Mouse (Mus musculus): ENCODE measurements around the gene Csf1.

Csf1 gene

DNA sequence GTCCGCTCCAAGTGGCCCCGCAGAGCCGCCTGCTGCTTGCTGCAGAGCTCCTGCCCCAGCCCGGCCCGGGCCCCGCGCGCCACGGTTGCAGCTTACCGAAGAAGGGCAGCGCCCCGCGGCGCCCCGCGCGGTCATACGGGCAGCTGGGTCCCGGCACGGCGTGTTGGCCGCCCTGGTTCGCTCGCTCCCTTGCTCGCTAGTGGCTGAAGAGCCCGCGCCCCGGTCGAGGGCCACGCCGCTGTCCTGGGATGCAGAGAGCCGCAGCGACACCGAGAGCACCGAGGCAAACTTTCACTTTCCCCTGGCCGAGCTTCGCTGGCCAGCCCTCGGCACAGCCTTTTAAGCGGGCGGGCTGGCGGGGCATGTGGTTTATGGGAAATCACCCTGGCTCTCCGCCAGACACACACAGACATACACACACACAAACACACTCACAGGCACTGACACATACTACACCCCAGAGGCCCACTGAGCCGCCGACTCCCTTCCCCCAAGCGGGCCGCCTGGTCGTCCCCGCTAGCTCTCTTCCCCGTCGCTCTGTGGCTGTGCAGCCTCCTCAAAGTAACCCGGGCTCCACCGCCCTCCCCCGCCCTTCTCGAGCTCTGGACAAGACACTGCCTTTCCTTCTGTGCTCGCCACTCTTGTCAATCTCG, at the start of gene Csf1:
Gene Csf1, minus strand, starts transcription at position 541 of the 653 bp plus-strand sequence.
- peak; percentile 40 to 54 for DNase-seq (ENCODE audit: low spot score in 2 of 2)

DNA sequence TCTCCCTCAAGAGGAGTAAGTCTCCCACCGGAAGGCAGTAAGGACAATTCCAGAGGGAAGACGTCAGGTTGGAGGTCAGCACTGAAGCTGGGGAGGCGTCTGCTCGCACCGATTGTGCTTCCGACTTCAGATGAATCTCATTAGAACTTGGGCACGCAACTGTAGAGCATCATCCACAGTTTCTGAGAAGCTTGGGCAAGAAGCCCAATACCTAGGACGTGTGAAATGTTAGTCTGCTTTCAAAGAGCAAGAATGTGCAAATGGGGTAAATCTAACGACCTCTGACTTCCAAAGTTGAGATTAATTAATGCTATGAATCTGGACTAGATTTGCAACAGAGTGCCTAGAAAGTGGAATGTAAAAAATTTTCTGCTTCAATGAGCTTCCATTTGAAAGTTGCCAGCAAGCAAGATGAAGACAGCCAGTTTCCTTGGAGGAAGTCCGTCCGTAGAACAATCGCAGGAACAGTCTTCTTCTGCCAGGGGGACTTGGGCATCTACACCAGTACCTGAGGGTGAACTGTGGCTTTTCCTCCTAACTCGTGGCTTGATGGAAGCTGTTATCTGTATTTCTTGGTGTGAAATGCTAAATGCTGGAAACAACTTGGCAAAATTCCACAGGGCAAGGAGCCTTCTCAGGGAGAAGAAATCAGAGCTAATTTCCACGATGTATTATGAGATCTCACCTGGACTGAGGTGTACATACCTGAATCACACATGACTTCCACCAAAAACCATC, 47.9 kb upstream of the Csf1 start:
- no peak for DNase-seq (ENCODE audit: low spot score in 2 of 2)

DNA sequence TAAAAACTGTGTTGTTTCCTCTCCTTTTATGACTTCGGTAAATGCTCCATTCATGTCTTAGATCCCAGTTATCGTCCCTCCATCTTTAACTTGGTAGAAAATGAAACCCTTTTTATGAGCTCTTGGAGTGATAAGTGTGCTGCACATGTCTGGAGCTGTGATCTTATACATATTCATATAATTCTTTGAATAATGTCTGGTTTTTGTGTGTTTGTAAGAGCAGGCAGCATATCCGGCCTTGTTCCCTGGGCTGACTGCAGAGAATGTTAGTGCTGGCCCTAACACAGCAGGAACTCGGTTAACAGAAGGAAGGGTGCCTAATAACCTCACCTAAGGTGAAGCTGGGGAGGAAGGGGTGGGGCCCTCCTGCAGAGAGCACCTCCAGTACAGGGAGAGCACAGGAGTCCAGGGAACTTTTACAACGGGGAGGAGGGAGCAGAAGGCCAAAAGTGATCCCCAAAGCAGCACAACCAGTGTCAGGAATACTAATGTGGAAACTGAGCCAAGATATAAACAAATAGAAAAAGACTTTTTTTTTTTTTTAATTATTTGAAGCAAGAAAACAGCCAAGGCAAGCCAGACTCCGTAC, 47.2 kb upstream of the Csf1 start:
- DNase-seq (ENCODE audit: low spot score in 2 of 2) = no peak

DNA sequence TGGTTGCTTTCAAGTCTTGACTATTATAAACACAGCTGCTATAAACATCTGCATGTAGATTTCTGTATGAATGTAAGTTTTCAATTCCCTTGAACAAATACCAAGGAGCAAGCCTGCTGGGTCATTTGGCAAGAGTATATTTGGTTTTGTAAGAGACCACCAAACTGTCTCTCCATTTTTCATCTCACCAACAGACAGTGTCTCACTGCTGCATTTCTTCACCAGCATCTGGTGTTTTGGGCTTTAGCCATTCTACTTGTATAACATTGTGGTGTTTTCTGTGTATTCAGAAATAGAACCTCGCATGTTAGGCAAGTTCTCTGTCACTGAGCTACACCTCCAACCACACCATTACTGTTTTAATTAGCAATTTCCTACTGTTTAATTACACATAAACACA, 46.6 kb upstream of the Csf1 start:
- DNase-seq (ENCODE audit: low spot score in 2 of 2) = no peak

DNA sequence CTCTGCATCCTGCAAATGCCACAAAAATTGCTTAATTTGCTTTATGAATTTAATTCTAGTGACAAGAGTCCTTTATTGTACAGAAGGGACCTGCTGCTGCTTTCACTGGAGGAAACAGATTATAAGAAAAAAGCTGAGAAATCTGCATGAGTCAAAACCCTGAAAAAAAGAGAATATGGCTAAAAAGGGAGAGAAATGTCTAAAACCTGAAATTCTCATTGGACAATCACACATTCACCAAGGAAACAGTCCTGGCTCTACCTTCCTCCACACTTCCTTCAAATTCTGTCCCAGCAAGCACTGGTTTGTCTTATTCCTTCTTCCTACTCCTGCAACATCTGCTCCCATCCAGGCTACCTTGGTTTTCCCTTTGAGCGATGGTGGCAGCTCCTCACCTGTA, 44.5 kb upstream of the Csf1 start:
- DNase-seq (ENCODE audit: low spot score in 2 of 2) = no peak

DNA sequence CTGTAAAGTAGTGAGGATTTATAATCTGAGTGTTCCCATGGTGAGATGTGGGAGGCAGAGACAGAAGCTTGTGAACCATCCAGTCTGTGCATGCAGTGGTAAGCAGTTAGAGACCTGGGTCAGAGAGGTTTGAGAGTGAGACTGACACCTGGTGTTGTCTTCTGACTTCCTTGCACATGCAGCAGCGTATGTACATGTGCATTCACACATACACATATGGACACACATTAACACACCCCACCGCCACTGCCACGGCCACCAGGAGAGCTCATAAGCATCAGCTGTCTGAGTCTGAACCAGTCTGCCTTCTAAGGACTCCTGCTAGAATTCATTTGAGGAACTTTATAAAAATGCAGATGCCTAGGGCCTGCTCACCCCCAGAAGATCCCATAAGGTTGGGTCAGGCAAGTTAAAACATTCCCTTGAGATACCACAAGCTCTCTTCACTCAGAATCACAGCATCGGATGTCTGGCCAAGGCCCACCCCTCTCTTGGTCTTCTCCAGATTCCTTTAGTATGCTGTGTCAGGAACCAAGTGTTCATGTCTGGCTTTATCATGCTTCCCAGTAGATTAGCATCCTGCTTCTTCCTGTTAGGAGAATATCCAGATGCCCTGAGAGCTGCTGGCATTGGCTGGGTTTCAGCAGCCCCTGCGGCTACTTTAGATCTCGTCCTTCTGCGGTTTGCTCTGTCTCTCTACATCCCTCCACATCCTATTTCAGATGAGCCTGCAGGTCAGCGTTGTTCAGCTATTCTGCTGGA, 42.1 kb upstream of the Csf1 start:
- DNase-seq (ENCODE audit: low spot score in 2 of 2) = no peak

DNA sequence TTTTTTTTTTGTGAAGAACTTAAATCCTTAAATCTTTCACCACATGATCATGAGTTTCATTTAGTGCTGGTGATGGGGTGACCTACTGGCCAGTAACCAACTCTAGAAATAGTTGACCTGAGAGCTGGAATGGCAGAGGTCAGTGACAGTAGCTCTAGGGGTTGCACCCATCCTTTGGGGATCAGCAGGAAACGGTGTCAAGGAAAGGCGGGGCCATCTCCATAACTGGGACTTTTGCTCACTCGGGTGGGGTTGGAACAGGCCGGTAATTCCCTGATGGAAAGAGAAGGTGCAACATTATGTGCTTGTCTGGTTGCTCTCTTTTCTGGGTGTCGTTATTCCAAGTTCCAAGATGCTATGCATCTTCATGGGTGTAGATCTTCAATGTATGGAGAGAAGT, 38.7 kb upstream of the Csf1 start:
- DNase-seq (ENCODE audit: low spot score in 2 of 2) = no peak

DNA sequence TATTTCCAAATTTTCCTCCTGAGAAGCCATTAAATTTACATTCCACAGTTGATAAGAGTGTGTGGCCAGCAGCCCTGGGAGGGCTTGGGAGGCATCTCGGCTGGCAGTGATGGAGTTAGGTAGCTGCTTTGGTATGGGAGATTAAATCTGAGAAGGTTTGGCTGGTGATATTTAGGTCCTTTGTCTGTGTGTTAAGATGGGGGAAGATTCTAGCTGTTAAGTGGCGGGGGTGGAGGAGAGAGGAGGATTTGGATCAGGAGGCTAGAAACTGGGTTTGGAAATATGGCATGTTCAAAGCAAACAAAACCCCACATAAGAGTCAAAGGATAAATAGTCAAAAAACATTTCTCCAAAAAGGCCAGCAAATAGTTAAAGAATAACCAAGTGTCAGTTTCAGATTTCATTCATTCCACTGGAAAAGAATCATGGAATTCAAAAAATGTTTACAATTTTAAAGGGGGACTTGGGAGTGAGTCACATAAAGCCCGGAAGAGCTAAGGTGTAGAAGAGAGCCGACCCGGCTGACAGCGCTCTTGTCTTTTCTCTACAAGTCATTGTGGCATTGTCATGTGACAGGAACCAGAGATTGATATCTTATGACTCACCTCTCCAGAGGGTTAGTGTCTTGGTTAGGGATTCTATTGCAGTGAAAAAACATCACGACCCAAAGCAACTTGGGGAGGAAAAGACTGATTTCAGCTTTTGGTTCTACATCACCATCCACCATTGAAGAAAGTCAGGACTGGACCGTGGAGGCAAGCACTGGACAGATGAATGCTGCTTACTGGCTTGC, 36.1 kb upstream of the Csf1 start:
- no peak for DNase-seq (ENCODE audit: low spot score in 2 of 2)

DNA sequence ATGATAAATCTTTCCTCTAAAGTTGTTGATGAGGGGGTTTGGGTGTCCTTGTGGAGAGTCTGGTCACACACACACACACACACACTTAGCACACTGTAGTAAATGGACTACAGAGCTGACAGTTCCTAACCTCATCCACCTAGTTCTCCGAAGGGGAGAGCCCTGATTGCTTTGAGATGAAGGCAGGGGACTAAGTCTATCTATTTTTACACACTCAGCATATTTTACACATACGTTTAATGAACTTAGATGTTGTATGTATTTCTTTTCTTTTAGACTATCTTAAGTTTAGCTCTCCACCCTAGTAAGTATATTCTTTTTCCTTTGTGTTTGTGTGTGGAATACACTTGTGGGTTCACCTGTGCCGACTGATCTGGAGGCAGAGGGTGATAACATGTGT, 34.6 kb upstream of the Csf1 start:
- DNase-seq (ENCODE audit: low spot score in 2 of 2) = no peak

DNA sequence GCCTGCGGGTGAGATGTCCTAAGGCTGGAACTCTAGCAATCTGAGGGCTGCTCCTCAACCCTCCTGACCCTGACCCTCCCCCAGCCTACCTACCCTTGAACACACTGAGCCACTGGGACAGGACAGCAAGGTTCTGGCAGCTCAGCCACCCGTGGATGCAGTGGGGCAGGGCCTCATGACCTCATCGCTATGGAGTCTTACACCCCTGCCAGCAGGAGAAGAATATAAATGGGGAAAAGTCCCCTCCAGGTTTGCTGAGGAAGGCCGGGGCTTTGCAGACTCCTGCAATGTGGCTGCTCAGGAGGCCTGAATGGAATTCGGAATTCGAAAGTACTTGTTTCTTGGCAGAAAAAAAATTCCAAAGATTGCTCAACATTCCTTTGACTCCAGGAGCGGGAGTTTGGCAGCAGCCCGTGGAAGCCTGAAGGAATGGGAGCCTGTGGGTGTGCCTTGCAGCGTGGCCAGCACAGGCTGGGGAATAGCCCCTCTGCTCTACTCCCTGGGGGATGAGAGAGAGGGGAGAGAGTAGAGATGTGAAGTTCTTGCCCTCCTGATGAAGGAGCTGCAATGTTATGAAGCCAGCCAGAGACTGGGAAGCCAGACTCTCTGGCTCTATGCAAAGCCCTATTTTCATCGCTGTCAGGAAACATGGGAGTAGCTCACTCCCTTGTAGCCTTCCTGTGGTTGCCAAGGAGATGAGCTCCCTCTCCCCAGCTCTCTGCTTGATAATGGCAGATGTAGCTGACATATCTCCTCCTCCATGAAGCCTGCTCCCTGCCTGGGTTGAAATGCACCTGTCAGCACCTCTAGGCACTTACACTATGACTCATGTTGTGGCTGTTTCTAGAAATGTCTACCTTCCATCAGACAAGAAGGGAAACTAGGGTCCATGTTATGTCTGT, 33.3 kb upstream of the Csf1 start:
- peak; percentile 32 to 33 for DNase-seq (ENCODE audit: low spot score in 2 of 2)

DNA sequence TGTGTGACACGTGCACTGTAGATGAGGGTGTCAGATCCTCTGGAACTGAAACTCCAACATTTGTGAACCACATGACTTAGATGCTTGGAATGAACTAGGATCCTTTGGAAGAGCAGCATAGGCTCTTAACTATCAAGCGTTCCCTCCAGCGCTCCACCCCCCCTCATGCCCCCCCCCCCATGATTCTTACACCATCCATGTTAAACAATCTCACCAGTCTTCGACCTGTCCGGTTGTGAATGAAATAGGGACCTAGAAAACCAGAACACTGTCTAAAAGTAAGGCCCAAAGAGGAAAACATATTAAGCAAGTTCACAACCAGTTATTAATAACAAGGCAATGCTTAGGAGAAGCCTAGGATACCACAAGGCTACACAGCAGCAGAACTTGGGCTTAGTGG, 32.5 kb upstream of the Csf1 start:
- no peak for DNase-seq (ENCODE audit: low spot score in 2 of 2)

DNA sequence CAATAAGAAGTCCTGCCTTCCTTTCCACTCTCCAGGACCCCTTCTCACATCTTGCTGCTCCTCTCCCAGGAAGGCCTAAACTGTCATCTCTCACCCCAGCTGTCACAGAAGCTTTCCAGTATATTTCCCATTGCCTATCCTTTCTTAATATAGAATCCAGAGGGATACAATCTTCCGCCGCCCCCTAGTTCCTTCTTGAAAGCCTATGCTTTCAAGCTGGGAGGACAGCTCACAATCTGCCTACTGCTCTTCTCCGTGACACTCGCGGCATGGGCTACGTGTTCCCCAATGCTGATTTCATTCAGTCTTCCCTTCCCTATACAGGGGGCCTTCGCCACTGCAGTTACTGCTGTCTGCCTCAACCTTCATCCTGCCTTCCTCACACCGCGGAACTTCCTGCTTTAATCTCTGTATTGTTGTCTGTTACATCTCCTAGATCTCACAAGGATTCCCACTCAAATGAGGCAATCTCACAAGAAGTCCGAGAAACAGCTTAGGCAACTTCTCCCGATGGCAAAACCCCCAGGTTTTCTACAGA, 30.6 kb upstream of the Csf1 start:
- no peak for DNase-seq (ENCODE audit: low spot score in 2 of 2)

DNA sequence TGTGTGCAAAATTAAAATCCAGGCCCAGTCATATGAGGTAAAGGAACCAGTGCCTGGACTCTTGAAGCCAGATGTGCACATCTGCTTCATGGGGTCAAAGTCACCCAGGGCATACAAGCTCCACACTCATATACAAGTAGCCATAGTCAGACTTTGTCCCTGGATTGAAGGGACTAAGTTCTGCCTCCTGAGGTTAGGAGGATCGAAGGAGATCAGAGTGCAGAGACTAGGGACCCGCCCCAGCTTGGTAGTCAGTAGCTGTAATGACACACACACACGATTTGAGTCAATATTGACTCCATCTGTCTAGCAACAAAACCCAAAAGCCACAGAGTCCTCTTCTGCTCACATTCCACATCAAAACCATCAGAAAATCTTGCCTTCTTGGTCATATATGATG, 30.0 kb upstream of the Csf1 start:
- DNase-seq (ENCODE audit: low spot score in 2 of 2) = no peak

DNA sequence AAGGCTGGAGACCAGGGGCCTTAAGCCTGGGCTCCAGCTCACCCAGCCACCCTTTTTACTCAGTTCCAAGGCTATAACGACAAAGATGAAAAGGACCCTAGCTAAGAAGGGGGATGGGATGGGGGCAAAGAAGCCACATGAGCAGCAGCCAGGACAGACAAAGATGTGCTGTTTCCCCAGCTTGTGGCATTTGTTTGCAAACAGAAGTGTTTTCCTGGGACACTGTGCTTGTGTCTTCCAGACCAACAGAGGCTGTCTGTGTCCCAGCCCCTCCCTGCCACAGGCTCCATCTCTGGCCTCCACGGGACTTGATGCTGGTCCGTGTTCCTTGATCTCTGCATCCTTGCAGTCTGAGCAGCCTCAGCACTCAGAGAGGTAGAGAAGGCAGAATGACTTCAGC, 28.6 kb upstream of the Csf1 start:
- DNase-seq (ENCODE audit: low spot score in 2 of 2) = no peak

DNA sequence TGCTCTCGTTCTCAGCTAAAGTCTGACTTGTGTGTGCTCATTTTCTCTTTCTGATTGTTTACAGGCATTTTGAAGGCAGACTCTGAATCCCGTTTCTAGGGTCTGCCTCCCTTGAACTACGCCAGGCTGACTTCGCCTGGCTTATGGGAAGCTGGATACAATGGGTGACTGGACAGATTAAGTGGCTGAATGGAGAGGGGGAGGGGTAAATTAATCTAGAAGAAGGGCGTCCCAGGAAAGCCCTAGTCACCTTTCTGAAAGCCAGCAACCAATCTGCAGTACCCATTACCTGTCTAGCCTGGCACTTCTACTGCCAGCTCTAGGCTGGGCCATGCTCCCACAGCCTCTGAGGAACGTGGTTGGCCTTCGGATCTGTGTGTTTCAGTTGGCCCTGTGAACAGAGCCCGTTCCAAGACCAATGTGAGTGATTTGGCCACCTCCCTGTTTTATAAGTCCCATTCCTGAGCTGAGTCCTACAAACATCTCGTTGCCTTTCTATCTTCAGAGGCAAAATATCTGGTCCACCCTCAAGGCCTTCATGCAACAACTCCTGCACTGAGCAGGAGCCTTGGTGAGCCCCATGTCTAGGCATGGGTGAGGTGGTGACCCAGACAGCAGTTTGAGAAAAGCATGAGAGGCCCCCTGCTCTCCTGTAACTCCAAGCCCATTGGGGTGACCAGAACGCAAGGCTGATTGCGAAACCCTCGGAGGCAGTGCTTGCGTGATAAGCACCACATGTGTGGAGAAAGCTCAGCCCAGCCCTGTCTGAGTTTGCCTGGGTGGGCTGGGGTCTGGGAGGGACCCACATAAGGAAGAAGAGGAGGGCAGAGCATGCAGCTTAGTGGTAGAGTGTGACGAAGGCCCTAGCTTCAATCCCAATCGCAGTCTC, 27.6 kb upstream of the Csf1 start:
- DNase-seq (ENCODE audit: low spot score in 2 of 2) = no peak

DNA sequence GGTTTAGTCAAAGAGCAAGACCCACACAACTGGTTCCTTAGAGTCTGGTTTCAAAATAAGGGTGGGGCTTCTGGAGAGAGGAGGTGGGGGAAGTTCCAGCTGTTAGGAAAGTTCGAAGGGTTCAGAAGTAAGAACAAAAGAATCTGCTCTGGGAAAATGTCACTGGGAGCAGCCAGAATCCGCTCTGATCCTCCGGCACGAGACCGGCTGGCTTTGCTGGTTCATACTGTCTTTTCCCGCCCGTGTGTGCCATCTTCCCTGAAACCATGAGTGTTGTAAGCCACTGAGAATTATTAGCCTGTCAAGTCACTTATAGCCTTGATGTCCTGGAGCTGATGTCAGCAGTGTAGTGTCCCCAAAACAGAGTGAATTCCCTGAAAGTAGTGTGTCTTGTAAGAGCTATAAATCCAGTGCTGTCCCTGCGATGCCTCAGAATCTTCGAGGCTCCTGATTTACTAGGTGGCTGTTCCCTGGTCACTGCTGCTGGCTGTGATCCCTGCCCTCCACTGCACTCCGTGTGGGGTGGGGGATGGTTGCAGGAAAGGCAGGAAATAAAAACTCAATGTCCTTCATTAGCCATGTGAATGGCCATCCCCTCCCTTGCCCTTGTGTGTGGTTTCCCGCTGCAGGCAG, 26.8 kb upstream of the Csf1 start:
- no peak for DNase-seq (ENCODE audit: low spot score in 2 of 2)

DNA sequence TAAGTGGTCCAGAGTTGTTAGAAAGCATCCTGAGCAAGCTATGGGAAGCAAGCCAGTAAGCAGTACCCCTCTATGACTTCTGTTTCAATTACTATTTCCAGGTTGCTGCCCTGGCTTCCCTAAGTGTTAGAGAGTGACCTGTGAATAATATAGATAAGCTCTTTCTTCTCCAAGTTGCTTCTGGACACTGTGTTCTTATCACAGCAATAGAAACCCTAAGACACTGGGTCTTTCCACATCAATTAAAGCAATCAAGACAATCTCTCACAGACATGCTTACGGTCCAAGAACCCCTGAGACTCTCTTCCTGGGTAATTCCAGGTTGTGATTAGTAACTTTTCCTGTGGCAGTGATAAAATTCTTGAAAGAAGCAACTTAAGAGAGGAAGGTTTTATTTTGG, 26.1 kb upstream of the Csf1 start:
- DNase-seq (ENCODE audit: low spot score in 2 of 2) = no peak

DNA sequence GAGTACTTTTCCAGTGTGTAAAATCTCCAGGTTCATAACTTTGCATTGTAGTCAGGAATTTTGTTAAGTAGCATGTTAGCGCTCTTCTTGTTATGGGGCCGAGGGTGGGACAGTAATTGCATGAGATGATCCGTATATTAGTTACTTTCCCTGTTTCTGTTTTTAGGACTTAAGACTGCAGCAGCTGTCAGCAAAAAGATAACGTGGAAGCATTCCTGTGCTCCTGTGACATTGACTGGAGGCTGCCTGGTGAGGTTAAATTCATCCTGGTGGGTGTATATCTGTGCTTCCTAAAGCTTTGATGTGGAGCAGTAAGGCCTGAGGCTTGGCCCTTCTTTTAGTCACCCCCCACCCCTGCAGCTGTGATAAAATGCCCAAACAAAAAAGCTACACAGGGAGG, 25.3 kb upstream of the Csf1 start:
- DNase-seq (ENCODE audit: low spot score in 2 of 2) = no peak

DNA sequence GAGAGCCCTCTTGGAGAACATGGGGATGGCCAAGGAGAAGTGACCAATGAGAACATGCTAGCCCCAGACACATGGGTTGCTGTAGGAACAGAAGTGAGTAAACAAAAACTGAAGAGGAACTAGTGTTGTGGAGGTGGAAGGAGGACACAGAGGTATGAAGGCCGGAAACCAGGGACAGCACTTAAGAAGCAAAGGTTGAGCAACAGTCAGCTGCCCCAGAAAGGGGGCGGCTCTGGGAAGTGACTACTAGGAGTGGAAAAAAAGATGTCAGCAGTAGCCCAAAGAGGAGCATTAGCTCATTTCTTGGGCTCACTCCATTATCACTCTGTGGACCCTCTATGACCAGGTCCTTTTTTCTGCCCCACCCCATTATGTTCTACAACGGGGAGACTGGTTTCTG, 23.0 kb upstream of the Csf1 start:
- no peak for DNase-seq (ENCODE audit: low spot score in 2 of 2)
